Mouse (Mus musculus): ENCODE measurements around the gene Lingo1. TPM values are rescaled to one million over a fixed set of nuclear protein-coding genes. Genes with fewer than 3 reads are reported as not detected.

Gene Lingo1
- total and polyA plus RNA-seq, 2 experiments, result under 0.01 to 0.27 TPM

- Histone ChIP-seq H3K9ac (ENCODE audit: low read depth, low read length) (no peak overlapping the region), H3K4me3 (ENCODE audit: insufficient read depth, low read depth, low read length) (no peak overlapping the region), H3K79me2 (ENCODE audit: control insufficient read depth, insufficient read depth, low read length) (no peaks in the 10 kb centered on the region), H3K27ac (replicated peaks; ENCODE audit: insufficient read depth, low read depth, low read length) (no peak overlapping the region), H3K27me3 (ENCODE audit: control insufficient read depth, insufficient read depth, low read length) (no peaks in the 10 kb centered on the region), H3K4me1 (ENCODE audit: control insufficient read depth, insufficient read depth, low read length) (no peaks in the 10 kb centered on the region), H3K36me3 (ENCODE audit: control insufficient read depth, insufficient read depth, low read length) (no peaks in the 10 kb centered on the region)
- DNase-seq (ENCODE audit: extremely low read depth, low read depth, low spot score), result no peak
- TF ChIP-seq POLR2A (IDR thresholded peaks at IDR 0.05; ENCODE audit: extremely low read depth, insufficient read depth, low read length), result no peak
- no peak for TF ChIP-seq CTCF (IDR thresholded peaks at IDR 0.05; ENCODE audit: low read depth, low read length)
- WGBS, result 91% methylated on average over 8 of the region's 8 CpGs
These were observed 184.1 kb downstream of the Lingo1 start for GRCm38 (mm10) chr9:56611912-56612797.

GRCm38 (mm10) chr9:56610955-56611354 is 185.3 kb downstream of the Lingo1 start:
- Histone ChIP-seq H3K27me3 (ENCODE audit: control insufficient read depth, insufficient read depth, low read length) (no peaks in the 10 kb centered on the region), H3K4me3 (ENCODE audit: insufficient read depth, low read depth, low read length) (no peak overlapping the region), H3K36me3 (ENCODE audit: control insufficient read depth, insufficient read depth, low read length) (no peaks in the 10 kb centered on the region), H3K9ac (ENCODE audit: low read depth, low read length) (no peak overlapping the region), H3K79me2 (ENCODE audit: control insufficient read depth, insufficient read depth, low read length) (no peaks in the 10 kb centered on the region), H3K4me1 (ENCODE audit: control insufficient read depth, insufficient read depth, low read length) (no peaks in the 10 kb centered on the region), H3K27ac (replicated peaks; ENCODE audit: insufficient read depth, low read depth, low read length) (no peak overlapping the region)
- WGBS, result 88% methylated on average over 6 of the region's 6 CpGs
- DNase-seq (ENCODE audit: extremely low read depth, low read depth, low spot score), result no peak
- TF ChIP-seq CTCF (IDR thresholded peaks at IDR 0.05; ENCODE audit: low read depth, low read length) (no peak), POLR2A (IDR thresholded peaks at IDR 0.05; ENCODE audit: extremely low read depth, insufficient read depth, low read length) (no peak)

- no peak overlapping the region for H3K27ac ChIP-seq (replicated peaks; ENCODE audit: insufficient read depth, low read depth, low read length)
- H3K9ac ChIP-seq (ENCODE audit: low read depth, low read length), result no peak overlapping the region
- no peaks in the 10 kb centered on the region for H3K36me3 ChIP-seq (ENCODE audit: control insufficient read depth, insufficient read depth, low read length)
- H3K79me2 ChIP-seq (ENCODE audit: control insufficient read depth, insufficient read depth, low read length), result no peaks in the 10 kb centered on the region
- no peaks in the 10 kb centered on the region for H3K4me1 ChIP-seq (ENCODE audit: control insufficient read depth, insufficient read depth, low read length)
- TF ChIP-seq POLR2A (IDR thresholded peaks at IDR 0.05; ENCODE audit: extremely low read depth, insufficient read depth, low read length), result no peak
- no peaks in the 10 kb centered on the region for H3K27me3 ChIP-seq (ENCODE audit: control insufficient read depth, insufficient read depth, low read length)
- WGBS, result 82% methylated on average over 5 of the region's 5 CpGs
- no peak for DNase-seq (ENCODE audit: extremely low read depth, low read depth, low spot score)
- no peak overlapping the region for H3K4me3 ChIP-seq (ENCODE audit: insufficient read depth, low read depth, low read length)
These were observed 185.8 kb downstream of the Lingo1 start for GRCm38 (mm10) chr9:56610466-56610865.

GRCm38 (mm10) chr9:56609486-56609885 is 186.8 kb downstream of the Lingo1 start:
- 65% methylated on average over 5 of the region's 5 CpGs for WGBS
- H3K27me3 ChIP-seq (ENCODE audit: control insufficient read depth, insufficient read depth, low read length), result no peaks in the 10 kb centered on the region
- H3K4me3 ChIP-seq (ENCODE audit: insufficient read depth, low read depth, low read length), result no peak overlapping the region
- no peaks in the 10 kb centered on the region for H3K4me1 ChIP-seq (ENCODE audit: control insufficient read depth, insufficient read depth, low read length)
- DNase-seq (ENCODE audit: extremely low read depth, low read depth, low spot score), result no peak
- no peak overlapping the region for H3K27ac ChIP-seq (replicated peaks; ENCODE audit: insufficient read depth, low read depth, low read length)
- no peaks in the 10 kb centered on the region for H3K79me2 ChIP-seq (ENCODE audit: control insufficient read depth, insufficient read depth, low read length)
- H3K9ac ChIP-seq (ENCODE audit: low read depth, low read length), result no peak overlapping the region
- no peaks in the 10 kb centered on the region for H3K36me3 ChIP-seq (ENCODE audit: control insufficient read depth, insufficient read depth, low read length)
- no peak for TF ChIP-seq CTCF (IDR thresholded peaks at IDR 0.05; ENCODE audit: low read depth, low read length)
- TF ChIP-seq POLR2A (IDR thresholded peaks at IDR 0.05; ENCODE audit: extremely low read depth, insufficient read depth, low read length), result no peak

DNA sequence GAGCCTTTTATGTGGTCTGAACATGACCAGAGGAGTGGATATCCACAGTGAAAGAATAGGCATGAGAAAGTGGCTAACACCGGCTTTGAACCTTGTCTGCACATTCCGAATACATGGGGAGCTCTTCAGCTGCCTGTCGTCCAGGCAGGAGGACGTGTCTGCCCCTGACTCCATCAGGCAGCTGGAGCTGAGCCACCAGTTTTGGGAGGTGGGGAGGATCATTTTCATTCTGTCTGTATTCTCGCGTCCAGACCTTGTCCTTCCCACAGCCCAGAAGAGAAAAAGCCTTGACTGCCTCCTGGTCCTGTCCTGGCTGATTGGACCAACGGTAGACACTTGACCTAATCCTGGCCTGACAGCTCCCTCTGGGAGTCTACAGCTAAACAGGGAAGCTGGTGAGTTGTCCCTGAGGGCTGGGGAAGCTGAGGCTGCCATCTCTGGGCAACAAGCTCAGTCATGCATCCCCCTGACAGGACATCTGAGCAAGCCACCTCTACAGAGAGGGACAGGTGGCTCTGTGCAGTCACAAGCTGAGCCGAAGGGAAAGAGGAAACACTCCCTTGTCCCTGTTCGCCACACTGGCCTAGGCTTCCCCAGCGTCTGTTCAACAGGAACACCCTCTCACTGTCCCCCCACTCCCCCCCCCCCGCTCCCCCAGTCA is 187.4 kb downstream of the Lingo1 start:
- no peaks in the 10 kb centered on the region for H3K36me3 ChIP-seq (ENCODE audit: control insufficient read depth, insufficient read depth, low read length)
- no peaks in the 10 kb centered on the region for H3K4me1 ChIP-seq (ENCODE audit: control insufficient read depth, insufficient read depth, low read length)

More for the DNA sequence above, 187.4 kb downstream of the Lingo1 start:
- 53% methylated on average over 11 of the region's 11 CpGs for WGBS
- Histone ChIP-seq H3K27ac (replicated peaks; ENCODE audit: insufficient read depth, low read depth, low read length) (no peak overlapping the region), H3K27me3 (ENCODE audit: control insufficient read depth, insufficient read depth, low read length) (no peaks in the 10 kb centered on the region), H3K9ac (ENCODE audit: low read depth, low read length) (no peak overlapping the region), H3K4me3 (ENCODE audit: insufficient read depth, low read depth, low read length) (no peak overlapping the region), H3K79me2 (ENCODE audit: control insufficient read depth, insufficient read depth, low read length) (no peaks in the 10 kb centered on the region)
- TF ChIP-seq POLR2A (IDR thresholded peaks at IDR 0.05; ENCODE audit: extremely low read depth, insufficient read depth, low read length), result no peak
- no peak for DNase-seq (ENCODE audit: extremely low read depth, low read depth, low spot score)

Measured in liver, adult 2 months (tissue).